In genomic region chr1:167000529-167001173, GRCm38 (mm10) we compare ENCODE assay signal across 8 mouse cellular contexts. TPM values are rescaled to one million over a fixed set of nuclear protein-coding genes. Genes with fewer than 3 reads are reported as not detected.
DNase-seq lines count a peak whose midpoint lies in the region; ATAC-seq lines count a peak whose summit lies in the region.

No protein-coding gene starts in this region.

- H3K27ac ChIP-seq in hindbrain, embryonic 14.5 days: peak overlapping the region; percentile 97

- H3K9ac ChIP-seq in hindbrain, embryonic 14.5 days: peak overlapping the region; percentile 90

- peak overlapping the region; percentile 72 for H3K4me2 ChIP-seq in hindbrain, embryonic 14.5 days (replicated peaks)

- ATAC-seq in hindbrain, embryonic 14.5 days (ENCODE audit: low FRiP score): peak; percentile 80

- H3K36me3 ChIP-seq in hindbrain, embryonic 14.5 days (replicated peaks; ENCODE audit: control insufficient read depth, insufficient read depth): no peaks in the 10 kb centered on the region

- peak; percentile 62 for DNase-seq in T-cell, adult 2 months (ENCODE audit: low spot score)
- DNase-seq in cerebellum, postnatal 10 days: peak; percentile 87 to 88
- DNase-seq in frontal cortex, postnatal 36 days (ENCODE audit: low spot score in 2 of 2): peak; percentile 63
- DNase-seq in hindbrain, embryonic 14.5 days (ENCODE audit: low spot score): peak; percentile 74
- peak; percentile 58 to 70 for DNase-seq in left cerebral cortex, adult 8-10 months (ENCODE audit: low spot score in 2 of 2)
- peak; percentile 82 to 85 for DNase-seq in lung, postnatal 4 days
- DNase-seq in right cerebral cortex, adult 18-20 months: peak; percentile 74
- DNase-seq in urinary bladder, postnatal 25 days (ENCODE audit: low spot score): peak; percentile 73

- peaks cover 31% of the 10 kb centered on the region for H3K4me1 ChIP-seq in hindbrain, embryonic 14.5 days (replicated peaks; ENCODE audit: control insufficient read depth, insufficient read depth, low read length)

- peak overlapping the region; percentile 86 for H3K4me3 ChIP-seq in hindbrain, embryonic 14.5 days (replicated peaks; ENCODE audit: low read length)

- H3K27me3 ChIP-seq in hindbrain, embryonic 14.5 days (ENCODE audit: control insufficient read depth, insufficient read depth, low read length): no peaks in the 10 kb centered on the region

- WGBS in hindbrain, embryonic 14.5 days: under 1% methylated on average over 43 of the region's 76 CpGs

- no peaks in the 10 kb centered on the region for H3K9me3 ChIP-seq in hindbrain, embryonic 14.5 days (ENCODE audit: control insufficient read depth, low read length)

RNA-seq across cellular contexts. Expression of gene Fam78b, which starts 0.6 kb away (rescaled TPM):
- 13.4 and 15.3 TPM in 2 replicates for polyA plus RNA-seq in hindbrain, embryonic 14.5 days (2014; fragmentation: Nextera tagmentation; extraction: Ambion mirVana)
- total RNA-seq in left cerebral cortex, adult 8-10 months (2022): 10 to 100 TPM; 23.7 to 31.1 (median 27.9) TPM

Comparison
In these comparisons a context has a peak if more than half of its experiments do, and no peak if none do; other contexts are left out.
1. Peak in every context shown above with its lines: DNase-seq, ATAC-seq, H3K4me3 ChIP-seq and H3K27ac ChIP-seq.